Mouse (Mus musculus): Measurements from ENCODE around the gene Zglp1.

The Zglp1 gene

DNA sequence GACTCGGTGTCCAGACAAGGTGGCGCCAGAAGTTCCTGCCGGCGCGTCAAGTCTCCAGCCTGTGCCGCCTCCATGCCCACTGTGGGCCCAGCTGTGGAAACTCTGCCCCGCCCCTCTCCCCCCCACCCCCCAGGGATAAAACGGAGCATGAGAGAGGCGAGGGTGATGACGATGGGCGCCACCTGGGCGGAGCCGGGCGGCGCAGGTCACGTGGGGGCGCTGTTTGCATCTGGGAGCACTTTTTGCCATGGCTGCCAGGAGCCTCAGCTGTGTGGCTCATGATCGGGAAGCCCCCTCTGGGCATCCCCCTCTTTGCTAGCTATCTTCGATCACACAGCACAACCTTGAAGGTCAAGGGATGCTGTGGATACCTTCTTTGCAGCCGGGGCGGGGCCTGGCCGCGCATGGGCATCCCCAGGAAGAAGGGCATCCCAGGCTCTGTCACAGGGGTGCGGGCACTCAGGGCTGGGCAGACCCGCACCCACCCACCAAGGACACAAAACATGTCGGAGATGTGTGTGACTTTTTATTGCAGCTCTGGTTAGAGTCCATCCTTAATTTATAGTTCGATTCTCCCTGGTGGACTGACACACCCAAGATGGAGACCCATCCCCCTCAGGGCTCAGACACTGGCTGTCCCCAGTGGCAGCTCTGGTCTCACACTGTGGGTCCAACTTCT is at the start of gene Zglp1:
Zglp1 (minus strand) TSS at position 88 of the 679 bp plus-strand sequence.
- in situ Hi-C loops (cut with MboI, MseI), result no loop called here

DNA sequence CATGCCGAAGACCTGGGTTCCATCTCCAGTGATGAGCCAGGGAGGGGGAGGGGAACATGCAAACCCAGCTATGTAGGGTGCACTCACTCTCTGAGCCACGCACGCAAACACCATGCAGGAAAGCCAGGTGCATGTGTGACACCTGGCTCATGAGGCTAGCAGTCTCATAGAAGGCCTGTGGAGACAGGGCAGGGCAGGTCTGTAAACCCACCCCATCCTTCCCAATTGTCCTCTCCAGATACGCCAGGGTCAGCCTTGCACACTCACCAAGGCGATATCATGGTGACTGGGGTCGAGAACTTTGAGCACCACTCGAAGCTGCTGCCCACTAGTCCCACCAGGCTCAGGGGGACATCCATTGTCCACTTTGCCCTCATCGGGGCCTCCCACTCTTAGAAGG is 48.2 kb upstream of the Zglp1 start:
- in situ Hi-C loops (cut with MboI, MseI), result no loop called here

DNA sequence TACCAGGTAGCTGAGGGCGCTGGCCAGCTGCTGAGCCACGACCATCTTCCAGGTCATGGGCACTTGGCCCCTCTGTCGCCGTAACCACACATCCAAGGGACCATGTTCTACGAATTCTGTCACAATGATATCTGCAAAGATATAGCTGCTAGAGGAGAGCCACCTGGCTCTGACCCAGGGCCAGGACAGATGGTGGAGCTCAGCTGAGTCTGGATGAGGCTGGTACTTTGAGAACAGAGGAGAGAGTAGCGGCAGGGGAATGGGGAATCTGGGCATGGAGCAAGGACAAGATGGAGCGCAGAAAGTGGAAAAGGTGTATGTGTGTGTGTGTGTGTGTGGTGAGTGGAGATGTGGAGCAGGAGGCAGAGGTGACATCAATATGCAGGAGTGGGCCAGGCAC is 47.3 kb upstream of the Zglp1 start:
- in situ Hi-C loops (cut with MboI, MseI), result no loop called here

DNA sequence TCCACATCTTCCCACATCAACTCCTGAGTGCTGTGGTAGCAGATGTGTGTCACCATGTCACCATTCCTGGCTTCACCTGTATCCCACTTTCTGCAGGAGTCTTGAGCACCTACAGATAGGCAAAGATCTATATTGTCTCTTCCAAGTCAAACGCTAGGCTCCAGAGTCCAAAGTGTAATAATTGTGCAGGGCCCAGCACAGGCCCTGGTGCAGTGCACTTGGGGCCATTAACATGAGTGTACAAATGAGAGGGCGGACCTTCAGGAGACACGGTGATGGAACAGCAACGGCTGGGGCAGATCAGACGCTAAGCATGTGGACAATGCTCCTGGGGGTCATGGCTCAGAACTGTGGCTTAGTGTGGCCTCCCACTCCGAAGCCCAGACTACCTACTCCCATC is 46.9 kb upstream of the Zglp1 start:
- in situ Hi-C loops (cut with MboI, MseI), result no loop called here

DNA sequence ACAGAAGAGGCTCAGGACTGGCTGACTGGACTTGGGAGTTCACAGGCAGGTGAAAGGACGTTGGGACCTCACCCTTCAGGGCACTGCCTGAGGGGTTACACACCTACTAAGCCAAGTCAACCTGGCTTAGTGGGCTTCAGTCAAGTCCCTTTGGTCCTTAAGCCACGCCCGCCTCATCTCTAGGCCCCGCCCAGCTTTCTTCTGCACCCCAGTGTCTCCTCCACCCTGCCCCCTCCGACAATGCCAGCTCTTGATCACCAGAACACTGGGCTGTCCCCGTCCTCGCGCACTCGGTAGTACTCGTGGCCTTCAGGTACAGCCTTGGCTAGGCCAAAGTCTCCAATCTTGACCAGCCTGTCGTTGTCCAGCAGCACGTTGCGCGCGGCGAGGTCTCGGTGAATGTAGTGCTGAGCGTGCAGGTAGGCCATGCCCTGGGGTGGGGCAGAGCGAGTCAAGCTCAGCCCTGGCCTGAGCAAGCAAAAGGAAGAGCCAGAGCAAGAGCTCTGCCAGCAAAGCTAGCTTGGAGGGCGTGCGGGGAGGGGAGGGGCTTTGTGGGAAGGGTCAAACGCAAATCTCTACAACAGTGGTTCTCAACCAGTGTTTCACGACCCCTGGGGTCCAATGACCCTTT is 40.8 kb upstream of the Zglp1 start:
- in situ Hi-C loops (cut with MboI, MseI), result no loop called here

DNA sequence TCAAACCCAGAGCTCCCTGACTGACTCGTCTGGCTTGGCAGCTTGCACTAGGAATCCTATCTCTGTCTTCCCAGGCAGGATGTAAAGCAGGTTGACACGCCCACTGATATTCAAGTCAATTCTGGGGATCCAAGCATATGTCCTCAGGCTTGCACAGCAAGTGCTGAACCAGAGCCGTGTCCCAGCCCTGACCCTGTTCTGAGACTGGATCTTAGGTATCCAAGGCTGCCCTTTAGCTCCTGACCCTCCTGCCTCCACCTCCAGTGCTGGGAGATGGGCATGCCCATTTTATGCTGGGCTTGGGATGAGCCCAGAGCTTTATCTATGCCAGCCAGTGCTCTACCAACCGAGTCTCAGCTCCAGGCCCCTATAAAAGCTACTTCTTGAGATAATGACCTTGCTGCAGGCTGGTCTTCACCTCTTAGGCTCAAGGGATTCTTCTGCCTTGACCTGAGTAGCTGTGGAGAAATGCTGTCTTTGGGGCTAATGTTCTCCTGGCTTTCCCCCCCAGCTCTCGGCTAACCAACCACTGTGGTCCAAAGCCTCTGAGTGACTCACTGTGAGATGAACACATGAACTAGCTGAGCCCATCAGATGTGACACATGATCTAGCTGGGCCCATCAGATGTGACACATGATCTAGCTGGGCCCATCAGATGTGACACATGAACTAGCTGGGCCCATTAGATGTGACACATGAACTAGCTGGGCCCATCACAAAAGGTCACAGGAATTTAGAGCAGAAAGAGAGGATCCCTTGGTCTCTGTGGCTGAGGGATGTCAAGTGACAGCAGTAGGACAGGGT is 39.1 kb upstream of the Zglp1 start:
- in situ Hi-C loops (cut with MboI, MseI), result no loop called here

DNA sequence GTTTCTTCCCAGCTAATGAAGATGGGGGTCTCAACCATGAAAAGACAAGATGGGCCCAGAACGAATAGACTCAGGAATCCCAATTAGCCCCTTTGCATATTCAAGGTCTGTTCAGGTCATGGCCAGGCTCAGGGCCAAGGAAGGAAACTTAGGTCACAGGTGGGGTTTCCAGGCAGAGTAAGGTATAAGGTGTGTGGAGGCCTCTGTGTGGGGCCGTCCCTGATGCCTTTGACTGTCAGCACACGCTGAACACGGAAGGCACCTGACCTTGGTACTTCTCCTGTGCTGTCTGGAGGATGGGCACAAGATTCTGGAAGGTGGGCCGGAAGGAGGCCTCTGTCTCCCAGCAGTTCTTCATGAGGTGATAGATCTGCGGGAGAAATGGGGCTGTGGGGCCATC is 37.9 kb upstream of the Zglp1 start:
- in situ Hi-C loops (cut with MboI, MseI), result no loop called here

DNA sequence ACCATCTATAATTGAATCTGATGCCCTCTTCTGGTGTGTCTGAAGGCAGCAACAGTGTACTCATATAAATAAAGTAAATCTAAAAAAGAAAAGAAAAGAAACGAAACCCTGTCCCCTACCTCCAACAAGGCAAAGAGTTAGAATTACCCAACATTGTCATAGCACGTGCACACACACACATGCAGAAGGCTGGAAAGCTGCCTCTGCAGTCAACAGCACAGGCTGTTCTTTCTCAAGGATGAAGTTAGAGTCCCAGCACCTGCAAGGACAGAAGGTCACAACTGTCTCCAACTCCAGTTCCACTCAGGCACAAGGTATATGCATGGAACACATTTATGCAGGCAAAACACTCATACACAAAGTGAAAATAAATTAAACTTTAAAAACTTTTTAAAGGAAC is 35.2 kb upstream of the Zglp1 start:
- in situ Hi-C loops (cut with MboI, MseI), result no loop called here

DNA sequence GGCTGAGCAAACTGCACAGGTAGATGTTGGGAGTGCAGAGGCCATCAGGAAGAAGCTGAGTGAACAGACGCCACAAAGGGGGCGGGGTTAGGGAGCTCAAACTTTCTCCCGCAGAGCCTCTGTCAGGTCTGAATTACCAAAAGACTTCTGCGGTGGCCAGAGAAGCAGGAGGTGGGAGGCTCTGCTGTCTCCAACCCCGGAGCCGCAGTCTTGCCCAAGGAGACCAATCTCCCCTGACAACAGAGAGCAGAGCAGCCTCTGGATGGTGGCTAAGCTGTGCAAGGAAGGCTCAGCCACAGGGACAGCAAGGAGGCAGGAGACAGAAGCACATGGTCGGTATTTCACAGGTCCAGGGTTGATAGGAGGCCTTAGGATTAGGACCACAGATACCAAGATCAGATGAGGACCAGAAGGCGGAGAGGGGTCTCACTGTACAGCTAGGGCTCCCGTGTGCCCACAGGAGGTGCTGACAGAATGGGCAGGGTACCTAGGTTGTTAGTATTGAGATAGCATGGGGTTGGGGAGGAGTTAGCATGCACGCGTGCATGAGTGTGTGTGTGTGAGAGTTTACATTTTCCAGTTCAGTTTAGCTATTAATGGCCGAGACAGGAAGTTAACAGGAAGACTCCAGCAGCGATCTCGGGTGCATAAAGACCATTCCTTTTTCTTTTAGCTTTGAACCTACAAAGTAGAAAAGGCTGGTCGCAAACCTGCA is 33.7 kb upstream of the Zglp1 start:
- in situ Hi-C loops (cut with MboI, MseI), result no loop called here

DNA sequence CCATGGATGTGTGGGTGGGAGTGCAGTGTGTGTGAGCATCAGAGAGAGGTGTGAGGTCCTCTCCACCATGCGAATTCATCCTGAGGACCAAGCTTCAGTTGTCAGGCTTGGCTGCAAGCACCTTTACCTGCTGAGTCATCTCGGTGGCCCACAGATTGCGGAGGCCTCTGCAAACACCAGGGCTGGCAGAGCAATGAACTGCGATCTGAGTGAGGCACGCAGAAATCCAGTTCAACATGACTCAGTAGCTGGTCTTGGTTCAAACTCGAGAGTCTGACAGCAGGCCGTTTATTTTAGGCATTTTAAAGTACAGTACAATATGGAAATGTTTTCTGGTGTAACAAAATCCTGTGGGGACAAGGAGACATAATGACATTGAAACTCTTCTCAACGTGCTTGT is 30.9 kb upstream of the Zglp1 start:
- in situ Hi-C loops (cut with MboI, MseI), result no loop called here

DNA sequence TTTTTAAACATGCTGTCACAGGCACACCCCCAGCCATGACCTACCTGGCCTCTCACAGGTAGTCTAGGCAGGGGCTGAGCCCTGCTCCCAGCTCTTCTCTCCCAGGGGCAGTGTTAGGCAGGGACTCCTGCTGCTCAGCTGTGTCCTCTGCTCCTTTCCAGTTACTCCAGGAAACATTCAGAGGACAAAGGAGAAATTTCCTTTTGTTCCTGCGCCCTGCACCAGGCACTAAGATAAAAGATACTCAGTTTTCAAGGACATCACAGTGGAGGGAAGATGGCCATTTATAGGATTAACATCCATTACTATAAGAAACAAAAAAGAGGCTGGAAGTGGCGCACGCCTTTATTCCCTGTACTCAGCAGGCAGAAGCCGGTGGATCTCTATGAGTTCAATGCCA is 29.1 kb upstream of the Zglp1 start:
- in situ Hi-C loops (cut with MboI, MseI), result no loop called here

DNA sequence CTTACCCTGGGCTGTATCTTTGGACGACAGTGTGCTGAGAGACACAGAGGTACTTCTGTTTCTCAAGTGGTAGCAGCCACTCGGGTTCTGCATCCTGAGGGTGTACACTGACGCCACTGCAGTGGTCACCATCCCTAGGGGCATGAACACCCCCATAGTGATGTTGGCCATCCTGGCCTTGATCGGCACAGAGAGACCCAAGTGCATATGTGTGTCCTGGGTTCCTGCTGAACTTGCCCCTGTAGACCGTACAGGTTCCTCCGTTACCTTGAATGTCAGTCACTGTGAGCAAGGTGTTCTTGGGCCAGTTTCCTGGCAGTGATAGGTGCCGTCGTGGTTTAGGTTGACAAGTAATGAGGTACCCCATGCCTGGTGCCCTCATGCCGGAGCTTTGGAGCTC is 26.5 kb upstream of the Zglp1 start:
- in situ Hi-C loops (cut with MboI, MseI), result loop anchor here in 1 of 2 experiments (5.0 kb wide), 1 partner anchor 34 kb away; no protein-coding TSS in a partner anchor

DNA sequence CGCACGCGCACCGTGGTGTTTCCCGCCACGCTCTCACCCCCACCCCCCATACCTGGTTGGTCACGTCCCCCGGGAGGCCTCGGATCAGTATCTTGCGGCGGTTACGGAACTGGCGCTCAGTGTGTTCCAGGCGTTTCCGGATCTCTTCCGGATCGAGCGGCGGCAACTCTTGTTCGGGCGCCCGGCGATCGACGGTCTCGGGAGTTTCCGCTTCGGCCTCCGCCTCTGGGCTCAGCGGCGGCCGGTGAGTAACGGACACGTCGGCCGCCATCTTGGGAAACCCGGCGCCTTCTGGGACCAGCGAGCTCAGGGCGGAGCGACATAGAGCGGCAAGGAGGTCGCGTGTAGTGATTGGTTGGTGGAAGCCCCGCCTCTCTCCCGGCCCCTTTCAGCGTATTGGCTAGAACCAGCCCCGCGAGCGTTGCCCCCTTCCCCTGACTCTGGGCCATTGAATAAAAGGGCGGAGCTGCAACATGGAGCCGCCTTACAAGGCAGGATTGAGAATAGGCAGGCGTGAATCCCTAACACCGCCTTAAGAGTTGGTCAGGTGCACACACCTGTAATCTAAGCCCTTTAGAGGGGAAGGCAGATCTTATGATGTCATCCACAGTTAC is 24.9 kb upstream of the Zglp1 start, which contains the start of the genes Gm38431 and Raver1:
Gm38431 (minus strand) TSS at position 291 of the 614 bp plus-strand sequence.
Raver1 (minus strand) TSS at position 302 of the 614 bp plus-strand sequence.
- in situ Hi-C loops (cut with MboI, MseI), result loop anchor here in 1 of 2 experiments (5.0 kb wide), 1 partner anchor 35 kb away; no protein-coding TSS in a partner anchor

DNA sequence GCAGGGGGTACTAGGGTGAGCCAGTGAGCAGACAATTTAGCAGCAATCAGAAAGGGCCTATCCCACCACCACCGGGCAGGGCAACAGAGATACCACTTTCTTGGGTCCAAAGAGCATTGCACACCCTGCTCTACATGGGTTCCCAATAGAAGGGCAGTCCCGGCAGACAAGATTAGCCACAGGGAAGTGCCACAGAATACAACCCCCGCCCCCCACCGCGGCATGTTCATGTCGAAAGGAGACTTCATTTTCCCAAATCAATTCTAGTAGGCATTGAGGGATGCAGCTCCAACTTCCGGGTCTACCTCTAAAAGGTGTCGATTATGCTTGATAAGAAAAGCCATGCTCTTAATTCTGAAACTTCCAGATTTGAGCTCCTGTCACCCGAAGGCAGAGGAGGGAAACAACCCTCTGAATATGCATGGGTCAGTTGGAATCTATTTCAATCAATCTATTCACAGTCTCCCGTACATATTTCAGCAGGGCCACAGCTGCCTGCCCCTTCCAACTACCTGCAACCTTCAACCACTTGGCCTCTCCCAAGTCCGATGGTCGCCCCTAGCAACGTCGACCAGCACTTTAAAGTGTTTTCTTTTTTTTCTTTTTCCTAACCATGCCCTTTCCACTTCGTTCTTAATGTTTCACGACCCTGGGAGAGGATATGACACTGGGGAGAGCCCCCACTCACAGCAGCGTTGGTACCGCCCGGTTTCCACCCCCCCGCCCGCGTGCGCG is 24.2 kb upstream of the Zglp1 start:
- in situ Hi-C loops (cut with MboI, MseI), result loop anchor here in 1 of 2 experiments (5.0 kb wide), 1 partner anchor 36 kb away; no protein-coding TSS in a partner anchor

DNA sequence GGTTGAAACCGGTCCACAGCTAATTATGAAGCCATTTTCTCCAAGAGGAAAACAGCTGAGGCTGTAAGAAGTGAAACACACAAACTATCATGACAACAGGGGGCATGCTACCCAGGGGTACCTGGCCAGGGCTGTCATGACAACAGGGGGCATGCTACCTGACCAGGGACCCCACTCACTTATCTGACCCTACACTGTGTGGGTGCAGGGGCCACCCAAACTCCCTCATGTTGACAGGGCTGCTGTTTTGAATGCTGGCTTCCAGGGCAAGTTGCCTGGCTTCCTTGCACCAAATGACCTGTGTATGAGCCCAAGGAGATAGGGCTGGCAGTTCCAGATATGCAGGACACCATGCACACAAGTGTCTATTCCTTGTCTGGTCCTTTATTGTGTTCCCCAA is 23.6 kb upstream of the Zglp1 start:
- in situ Hi-C loops (cut with MboI, MseI), result loop anchor here in 1 of 2 experiments (5.0 kb wide), 1 partner anchor 37 kb away; no protein-coding TSS in a partner anchor

DNA sequence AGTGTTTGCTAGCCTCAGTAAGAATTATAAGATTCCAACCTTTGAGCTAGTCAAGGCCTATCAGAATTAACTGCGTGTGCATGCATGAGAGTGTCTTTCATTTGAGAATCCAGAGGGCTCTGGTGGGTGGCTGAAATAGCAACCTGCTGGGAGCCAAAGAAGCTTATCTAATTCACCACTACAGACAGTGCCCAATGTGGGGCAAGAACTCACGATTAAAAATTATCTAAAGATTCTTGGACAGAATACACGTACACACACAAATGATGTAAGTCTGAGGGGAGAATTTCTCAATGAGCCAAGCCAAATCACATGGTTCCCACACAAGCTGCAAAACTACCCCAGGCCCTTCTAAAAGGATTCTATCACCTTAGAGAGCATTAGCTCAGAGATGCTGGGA is 16.4 kb upstream of the Zglp1 start:
- in situ Hi-C loops (cut with MboI, MseI), result no loop called here

DNA sequence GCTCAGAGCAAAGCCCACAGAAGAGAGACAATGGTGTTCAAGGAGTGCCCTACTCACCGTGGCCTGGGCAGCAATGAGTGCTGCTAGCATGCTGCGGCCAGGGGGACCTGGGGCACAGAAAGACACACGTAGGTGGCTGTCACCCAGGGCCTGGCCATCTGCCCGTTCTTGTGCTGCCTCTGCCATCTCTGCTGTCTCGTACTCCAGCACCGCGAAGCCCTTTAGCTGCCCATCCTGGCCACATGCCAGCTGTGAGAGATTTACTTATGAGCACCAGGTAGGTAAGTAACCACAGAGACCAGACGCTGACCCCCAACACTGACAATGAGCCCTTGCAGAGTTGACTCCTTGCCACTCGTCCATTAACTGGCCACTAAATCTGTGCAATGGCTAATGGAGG is 14.2 kb upstream of the Zglp1 start:
- in situ Hi-C loops (cut with MboI, MseI), result no loop called here

DNA sequence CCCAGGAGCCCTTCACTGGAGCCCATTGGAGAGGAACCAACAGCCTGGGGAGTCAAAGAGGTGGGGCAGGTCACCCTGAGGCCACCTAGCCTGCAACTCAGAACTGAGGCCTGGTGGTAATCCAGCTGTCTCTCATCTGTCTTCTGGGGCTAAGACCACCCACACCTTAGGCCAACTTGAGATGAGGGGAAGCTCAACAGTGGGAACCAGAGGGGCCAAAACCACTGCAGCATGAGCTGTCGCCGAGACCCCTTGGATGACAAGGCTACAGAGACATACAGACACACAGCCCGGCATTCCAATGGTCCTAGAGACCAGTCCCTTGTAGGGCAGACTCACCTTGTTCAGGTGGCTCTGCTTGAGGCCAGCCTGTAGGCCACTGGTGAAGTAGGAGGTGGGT is 8.7 kb upstream of the Zglp1 start:
- in situ Hi-C loops (cut with MboI, MseI), result no loop called here

DNA sequence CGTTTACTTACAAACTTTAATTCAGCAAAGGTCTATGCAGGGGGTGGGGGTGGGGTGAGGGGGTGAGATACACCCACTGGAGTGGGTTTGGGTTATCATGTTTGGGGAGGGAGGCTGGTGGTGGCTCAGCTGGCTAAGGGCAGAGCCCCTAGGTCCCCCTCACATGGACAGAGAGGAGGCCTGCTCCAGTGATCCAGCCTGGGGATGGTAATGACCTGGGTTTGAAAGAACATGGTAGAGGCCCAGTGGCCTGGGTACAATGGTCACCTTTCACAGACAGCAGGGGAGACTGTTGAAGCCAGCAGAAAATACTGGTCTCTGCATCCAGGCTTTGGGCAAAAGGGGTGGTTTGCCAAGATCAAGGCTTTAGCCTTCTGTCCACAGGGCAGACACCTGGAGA is 7.3 kb upstream of the Zglp1 start:
- in situ Hi-C loops (cut with MboI, MseI), result no loop called here

DNA sequence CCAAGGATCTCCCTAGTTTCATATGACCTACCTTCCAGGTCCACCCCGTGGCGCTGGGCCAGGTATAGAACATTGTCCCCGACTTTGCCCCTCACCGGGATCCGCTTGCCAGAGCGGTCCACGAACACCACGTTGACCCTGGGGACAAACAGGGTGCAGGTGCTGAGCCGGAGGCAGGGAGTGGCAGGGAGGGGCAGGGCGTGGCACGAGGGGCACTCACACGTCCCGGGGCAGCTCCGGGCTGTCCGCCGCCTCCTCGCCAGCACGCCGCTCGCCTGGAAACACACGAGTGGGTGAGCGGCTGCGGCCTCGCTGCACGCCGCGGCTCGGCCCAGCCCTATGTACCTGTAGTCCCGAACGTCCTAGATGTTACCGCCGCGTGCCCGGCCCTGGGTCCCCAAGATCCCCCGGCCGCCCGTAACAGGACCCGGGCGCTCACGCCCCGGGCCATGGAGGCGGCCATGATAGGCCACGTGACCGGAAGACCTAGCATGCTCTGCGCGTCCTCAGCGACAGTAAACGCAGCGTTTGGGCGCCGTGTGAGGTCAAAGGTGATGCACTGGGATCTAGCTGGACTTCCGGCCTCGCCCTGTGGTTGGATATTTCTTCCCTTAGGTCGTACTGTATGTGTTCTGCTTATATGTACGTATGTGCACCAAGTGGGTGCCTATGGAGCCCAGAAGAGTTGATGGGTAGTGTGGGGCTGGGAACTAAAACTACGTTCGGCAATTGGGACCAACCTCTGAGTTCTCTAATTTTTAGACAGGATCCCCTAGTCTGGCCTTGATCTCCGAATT is 6.3 kb upstream of the Zglp1 start, which contains the start of the genes Gm49373 and Fdx1l:
Gm49373 (minus strand) TSS at position 53 of the 797 bp plus-strand sequence.
Fdx1l (minus strand) TSS at position 571 of the 797 bp plus-strand sequence.
- in situ Hi-C loops (cut with MboI, MseI), result no loop called here

All from T-helper 17 cell (primary cell).